Mouse (Mus musculus) midbrain, postnatal 0 days (tissue): ENCODE measurements around the gene Mt4. TPM values are rescaled to one million over a fixed set of nuclear protein-coding genes. Genes with fewer than 3 reads are reported as not detected.

ENCODE experiments used
- ATAC-seq: fragments of 200-750 bp; cut with Nextera tagmentation; 2 replicates; pipeline ENCODE4 v1.8.0; 2017; ENCODE audit warnings: moderate number of reproducible peaks, mild to moderate bottlenecking, moderate TSS enrichment, moderate library complexity; ENCODE audit not compliant: low FRiP score
- DNase-seq: peaks from one replicate; pipeline ENCODE4 v3.0.0-alpha.2; 2015; ENCODE audit warnings: low spot score
- H3K27ac ChIP-seq: fragments of 300-500 bp; sonication (generic); 2 replicates; pipeline ENCODE4 v1.5.1; 2014; ENCODE audit warnings: low read depth, mild to moderate bottlenecking, low read length, mixed read lengths
- H3K27me3 ChIP-seq: fragments of 300-500 bp; sonication (generic); 2 replicates; pipeline ENCODE4 v1.6.1; 2014; ENCODE audit warnings: low read length, control low read depth, mixed read lengths; ENCODE audit not compliant: insufficient read depth
- H3K36me3 ChIP-seq: fragments of 300-500 bp; sonication (generic); 2 replicates; pipeline ENCODE4 v1.6.1; 2014; ENCODE audit warnings: low read length, control low read depth, mixed read lengths; ENCODE audit not compliant: insufficient read depth
- H3K4me1 ChIP-seq: fragments of 300-500 bp; sonication (generic); 2 replicates; pipeline ENCODE4 v1.6.1; 2014; ENCODE audit warnings: mild to moderate bottlenecking, control low read depth, antibody characterized with exemption, low read length, mixed read lengths; ENCODE audit not compliant: insufficient read depth
- H3K4me2 ChIP-seq: fragments of 300-500 bp; sonication (generic); 2 replicates; pipeline ENCODE4 v1.6.1; 2014; ENCODE audit warnings: low read depth, mild to moderate bottlenecking, low read length, mixed read lengths; ENCODE audit not compliant: poor library complexity, severe bottlenecking
- H3K4me3 ChIP-seq: fragments of 300-500 bp; sonication (generic); 2 replicates; pipeline ENCODE4 v1.5.1; 2014; ENCODE audit warnings: low read depth, mild to moderate bottlenecking, low read length, moderate library complexity
- H3K9ac ChIP-seq: fragments of 300-500 bp; sonication (generic); replicated peaks from 2 replicates; pipeline ENCODE4 v1.6.1; 2014; ENCODE audit warnings: mild to moderate bottlenecking, low read length, moderate library complexity, mixed read lengths; ENCODE audit not compliant: poor library complexity, severe bottlenecking
- H3K9me3 ChIP-seq: fragments of 300-500 bp; sonication (generic); 2 replicates; pipeline ENCODE4 v1.6.1; 2016; ENCODE audit warnings: low read length, control low read depth
- CTCF ChIP-seq: IDR thresholded peaks from 2 replicates; pipeline ENCODE4 v1.5.1; 2016; ENCODE audit warnings: antibody characterized with exemption, mild to moderate bottlenecking
- WGBS: fragments of 180-500 bp; shearing (Covaris S2); extraction: QIAGEN DNeasy Blood & Tissue Kit; methylation state at CpG from one replicate; pipeline ENCODE4 v1.1.7; 2014; 5-methylcytosine and 5-hydroxymethylcytosine counted together
- polyA plus RNA-seq: library from polyadenylated mRNA; unstranded; fragments of >200 nt; fragmentation: Nextera tagmentation; extraction: Ambion mirVana; gene quantifications from 2 replicates; pipeline ENCODE4 v1.2.1, GENCODE M21; 2015
- total RNA-seq: library from RNA; depleted of rRNA; stranded (reverse); fragments of >200 nt; gene quantifications from 2 replicates; pipeline ENCODE4 v1.2.3, GENCODE M21; 2014; rRNA removed

The Mt4 gene
- not detected in 2 replicates for total RNA-seq
- polyA plus RNA-seq: not detected in 2 replicates

DNA sequence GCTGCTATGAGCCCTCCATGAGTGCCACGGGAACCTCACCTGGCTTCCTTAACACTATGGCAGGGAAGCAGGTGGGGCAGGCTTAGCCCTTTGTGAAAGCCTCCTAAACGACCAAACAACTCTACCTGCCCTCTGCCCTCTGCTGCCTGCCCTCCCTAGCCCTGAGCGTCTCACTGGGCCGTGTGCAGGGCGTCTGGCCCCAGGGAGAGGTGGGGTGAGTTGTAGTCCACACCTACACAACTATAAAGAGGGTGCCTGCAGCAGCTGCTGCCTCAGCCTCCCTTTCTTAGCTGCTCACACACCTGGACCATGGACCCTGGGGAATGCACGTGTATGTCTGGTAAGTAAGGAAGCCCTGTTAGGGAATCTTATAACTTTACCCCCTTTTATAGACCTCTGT, at the start of gene Mt4:
TSS of gene Mt4 (plus strand) at position 265 of the 400 bp plus-strand sequence.
- 70% methylated on average over 6 of the region's 6 CpGs for WGBS
- Histone ChIP-seq H3K4me2 (no peak within 1 kb of the TSS), H3K9ac (no peak within 1 kb of the TSS), H3K9me3 (no peaks in the 10 kb centered on the region), H3K36me3 (no peaks in the 10 kb centered on the region), H3K4me3 (no peak within 1 kb of the TSS), H3K4me1 (no peaks in the 10 kb centered on the region), H3K27me3 (no peaks in the 10 kb centered on the region), H3K27ac (no peak within 1 kb of the TSS)
- DNase-seq (no peak), ATAC-seq (no peak)
- no peak for TF ChIP-seq CTCF

DNA sequence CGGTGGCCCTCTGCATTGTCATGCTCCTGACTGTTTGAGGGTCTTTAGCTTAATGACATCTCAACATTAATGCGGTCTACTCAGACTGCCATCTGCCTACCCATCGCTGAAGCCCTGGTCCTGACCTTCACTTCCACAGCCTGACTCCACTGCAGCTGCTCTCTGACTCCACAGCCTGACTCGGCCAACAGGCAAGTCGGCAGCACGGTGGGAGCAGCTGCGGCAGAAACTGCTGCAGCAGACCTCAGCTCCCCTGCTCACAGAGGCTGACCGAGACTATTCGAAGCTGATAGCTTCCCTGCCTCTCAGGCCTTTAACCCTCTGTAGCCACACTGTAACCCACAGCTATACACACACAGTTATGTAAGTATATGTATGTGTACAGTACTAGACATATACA, 49.0 kb upstream of the Mt4 start:
- Histone ChIP-seq H3K27me3 (no peaks in the 10 kb centered on the region), H3K36me3 (peaks cover 23% of the 10 kb centered on the region), H3K9ac (no peak overlapping the region), H3K27ac (no peak overlapping the region), H3K4me3 (no peak overlapping the region), H3K4me1 (no peaks in the 10 kb centered on the region), H3K4me2 (no peak overlapping the region), H3K9me3 (no peaks in the 10 kb centered on the region)
- no peak for TF ChIP-seq CTCF
- 81% methylated on average over 9 of the region's 9 CpGs for WGBS
- DNase-seq: no peak
- ATAC-seq: no peak

DNA sequence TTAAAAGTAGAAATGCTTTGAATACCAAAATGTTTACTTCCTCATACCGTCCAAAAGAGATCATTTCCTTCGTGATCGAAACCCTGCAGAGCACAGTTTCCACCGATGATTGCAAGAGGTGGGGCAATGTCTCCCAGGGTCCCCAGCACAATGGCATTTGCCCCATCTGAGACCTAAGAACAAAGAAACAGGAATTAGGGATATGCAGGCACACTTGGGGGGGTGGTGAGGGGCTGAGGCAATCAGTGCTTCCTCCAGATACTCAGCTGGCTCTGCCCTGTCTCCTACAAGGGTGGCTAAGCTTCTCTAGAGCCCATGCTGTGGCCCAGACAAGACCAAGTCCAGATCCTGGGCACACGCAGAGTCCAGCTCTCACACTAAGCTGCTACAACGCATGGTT, 47.3 kb upstream of the Mt4 start:
- no peaks in the 10 kb centered on the region for H3K9me3 ChIP-seq
- no peak overlapping the region for H3K4me3 ChIP-seq
- H3K36me3 ChIP-seq: peaks cover 20% of the 10 kb centered on the region
- WGBS: 53% methylated on average over 6 of the region's 6 CpGs
- no peaks in the 10 kb centered on the region for H3K27me3 ChIP-seq
- DNase-seq (no peak), ATAC-seq (no peak)
- no peak overlapping the region for H3K4me2 ChIP-seq
- no peak overlapping the region for H3K9ac ChIP-seq
- H3K4me1 ChIP-seq: no peaks in the 10 kb centered on the region
- TF ChIP-seq CTCF: no peak
- no peak overlapping the region for H3K27ac ChIP-seq

GRCm38 (mm10) chr8:94092848-94093247, 44.1 kb upstream of the Mt4 start:
- Histone ChIP-seq H3K9me3 (no peaks in the 10 kb centered on the region), H3K4me2 (no peak overlapping the region), H3K9ac (no peak overlapping the region), H3K36me3 (peaks cover 14% of the 10 kb centered on the region), H3K4me3 (no peak overlapping the region), H3K4me1 (peaks cover 4% of the 10 kb centered on the region; the same call in 1 of the 2 replicates), H3K27me3 (no peaks in the 10 kb centered on the region), H3K27ac (no peak overlapping the region)
- ATAC-seq: no peak
- 86% methylated on average over 9 of the region's 9 CpGs for WGBS
- no peak for DNase-seq
- TF ChIP-seq CTCF: no peak

DNA sequence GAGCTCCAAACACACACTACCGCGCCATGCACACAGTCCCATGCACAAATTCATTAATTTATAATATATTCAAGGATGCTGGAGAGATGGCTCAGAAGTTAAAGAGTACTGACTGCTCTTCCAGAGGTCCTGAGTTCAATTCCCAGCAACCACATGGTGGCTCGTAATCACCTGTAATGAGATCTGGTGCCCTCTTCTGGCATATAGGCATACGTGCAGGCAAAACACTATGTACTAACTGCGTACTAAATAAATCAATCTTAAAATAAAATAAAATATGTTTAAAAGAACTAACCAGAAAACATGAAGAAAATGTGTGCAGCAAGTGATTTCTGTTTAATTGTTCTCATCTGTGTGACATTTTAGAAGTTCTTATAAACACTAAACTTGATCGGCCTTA, 42.7 kb upstream of the Mt4 start:
- Histone ChIP-seq H3K4me2 (no peak overlapping the region), H3K4me1 (peaks cover 4% of the 10 kb centered on the region; the same call in 1 of the 2 replicates), H3K27me3 (no peaks in the 10 kb centered on the region), H3K27ac (no peak overlapping the region), H3K9me3 (no peaks in the 10 kb centered on the region), H3K36me3 (peaks cover under 1% of the 10 kb centered on the region; the same call in 1 of the 2 replicates), H3K9ac (no peak overlapping the region), H3K4me3 (no peak overlapping the region)
- no peak for ATAC-seq
- 83% methylated on average over 6 of the region's 6 CpGs for WGBS
- no peak for DNase-seq
- TF ChIP-seq CTCF: peak; percentile 43

- ATAC-seq: peak; percentile 99
These were observed 38.7 kb upstream of the Mt4 start, which contains the start of gene Bbs2 for GRCm38 (mm10) chr8:94098081-94098974. Gene Bbs2, minus strand, starts transcription at chr8:94098928.

More at GRCm38 (mm10) chr8:94098081-94098974, 38.7 kb upstream of the Mt4 start, which contains the start of gene Bbs2:
- peak within 1 kb of the TSS; percentile 79 for H3K9ac ChIP-seq
- TF ChIP-seq CTCF: peak; percentile 78
- peak within 1 kb of the TSS; percentile 53 for H3K4me3 ChIP-seq
- H3K27ac ChIP-seq: peak within 1 kb of the TSS; percentile 95
- peak; percentile 100 for DNase-seq
- peaks cover 4% of the 10 kb centered on the region; the same call in 1 of the 2 replicates for H3K4me1 ChIP-seq
- H3K4me2 ChIP-seq: peak within 1 kb of the TSS; percentile 52
- H3K27me3 ChIP-seq: no peaks in the 10 kb centered on the region
- 1% methylated on average over 61 of the region's 61 CpGs for WGBS
- no peaks in the 10 kb centered on the region for H3K36me3 ChIP-seq
- no peaks in the 10 kb centered on the region for H3K9me3 ChIP-seq
